Mouse (Mus musculus) neural tube, embryonic 10.5 days (tissue): ENCODE data around the gene Nrxn3.

Source experiments
- DNase-seq: peaks from one replicate; pipeline ENCODE4 v3.0.0-alpha.2; 2017; ENCODE audit warnings: low spot score; ENCODE audit errors: extremely low spot score

Nrxn3 gene

DNA sequence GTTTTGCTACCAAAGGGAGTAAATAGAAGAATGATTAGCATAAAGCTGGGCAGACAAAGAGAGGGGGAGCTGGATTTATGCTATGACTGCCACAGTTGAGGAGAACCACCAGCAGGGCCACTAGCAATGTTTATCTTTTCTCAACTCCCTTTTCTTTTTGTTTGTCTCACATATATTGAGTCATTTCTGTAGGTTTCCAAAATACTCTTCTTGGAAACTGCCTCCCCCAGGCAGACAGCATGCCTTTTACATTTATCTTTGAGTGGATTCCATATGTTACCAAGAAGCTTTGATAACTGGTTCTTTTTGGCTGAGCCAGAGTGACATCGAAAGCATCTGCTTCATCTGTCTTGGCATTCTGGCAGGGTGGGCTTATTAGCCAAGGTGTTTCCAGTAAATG is 587.5 kb downstream of the Nrxn3 start:
- no peak for DNase-seq

DNA sequence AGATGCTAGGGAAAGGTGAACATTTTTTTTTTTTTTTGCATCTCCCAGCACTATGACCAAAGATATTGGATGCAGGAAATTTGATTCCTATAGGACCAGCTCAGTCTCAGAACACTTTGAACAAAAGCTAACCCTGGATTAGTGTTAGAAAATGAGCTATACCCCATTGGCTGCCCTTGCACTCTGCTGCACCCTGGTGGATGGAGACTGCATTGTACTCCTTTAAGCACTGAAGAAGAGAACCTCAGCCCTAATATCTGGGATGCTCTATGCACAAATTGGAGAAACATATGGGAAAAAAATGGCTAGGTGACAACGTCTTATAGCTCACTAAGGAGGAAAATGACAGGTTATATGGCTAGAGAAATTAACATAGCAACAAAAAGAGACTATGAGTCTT is 589.9 kb downstream of the Nrxn3 start:
- no peak for DNase-seq

DNA sequence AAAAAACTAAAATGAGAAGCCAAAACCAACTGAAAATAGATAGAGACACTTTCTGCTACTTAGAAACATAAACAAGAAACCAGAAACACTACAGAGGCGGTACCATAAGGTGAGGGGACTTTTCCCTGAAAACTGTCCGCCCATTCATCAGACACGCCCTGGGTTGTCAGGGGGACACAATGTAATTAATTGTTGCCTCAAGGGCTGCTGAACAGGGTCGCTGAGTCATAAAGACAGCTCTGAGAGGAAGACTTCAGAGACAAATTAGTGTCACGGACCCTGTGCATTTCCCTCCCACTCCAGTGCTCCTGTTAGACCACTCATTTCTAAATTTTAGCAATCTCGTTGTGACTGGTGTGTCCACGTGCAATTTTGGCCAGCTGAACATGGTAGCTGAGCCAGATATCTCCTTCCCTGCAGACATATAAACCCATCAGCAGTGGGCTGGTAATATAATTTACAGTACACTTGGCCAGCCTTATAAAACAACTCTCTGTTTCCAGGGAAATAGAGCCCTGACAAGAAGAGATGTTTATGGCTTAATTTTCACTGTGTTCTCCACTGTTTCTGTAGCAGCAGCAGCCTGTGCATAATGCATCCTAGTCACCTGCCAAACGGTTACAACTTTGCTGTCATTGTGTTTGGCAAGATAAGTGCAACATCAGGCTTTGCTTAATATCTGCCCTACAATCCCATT is 603.3 kb downstream of the Nrxn3 start:
- DNase-seq, result no peak

DNA sequence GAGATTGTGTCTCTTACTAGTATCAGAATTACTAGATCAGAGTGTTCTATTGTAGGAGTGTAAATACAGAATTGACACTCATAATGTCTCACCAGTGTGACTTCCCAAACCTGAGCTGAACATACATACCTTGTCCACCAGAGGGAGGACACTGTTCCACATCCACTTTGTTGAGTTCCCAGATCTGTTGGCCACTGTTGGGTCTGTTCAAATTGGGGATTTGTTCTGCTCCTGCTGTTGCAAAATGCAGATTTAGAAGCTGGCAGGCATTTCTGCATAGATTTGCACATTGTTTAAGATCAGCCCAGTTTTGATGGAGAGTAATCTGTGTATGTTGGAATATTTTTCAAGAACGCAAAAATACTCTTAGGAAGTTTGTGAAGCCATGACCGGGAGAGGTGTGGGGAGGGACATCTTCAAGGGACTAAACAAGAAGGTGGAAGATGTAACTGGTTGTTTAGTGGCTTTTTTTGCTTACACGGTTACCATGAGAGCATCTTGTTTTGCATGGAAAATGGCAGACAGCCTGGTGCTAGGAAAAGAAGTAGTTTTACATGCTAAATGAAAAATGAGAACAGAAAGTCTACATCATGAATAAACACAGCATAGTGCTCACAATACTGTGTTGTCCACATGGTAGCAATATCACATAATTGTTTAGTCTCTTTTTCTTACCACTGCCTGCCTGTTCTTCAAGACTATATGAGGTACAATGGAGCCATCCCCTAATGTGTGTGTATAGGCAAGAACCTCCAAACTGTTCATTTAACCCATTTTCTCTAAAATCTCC is 609.0 kb downstream of the Nrxn3 start:
- DNase-seq, result no peak

DNA sequence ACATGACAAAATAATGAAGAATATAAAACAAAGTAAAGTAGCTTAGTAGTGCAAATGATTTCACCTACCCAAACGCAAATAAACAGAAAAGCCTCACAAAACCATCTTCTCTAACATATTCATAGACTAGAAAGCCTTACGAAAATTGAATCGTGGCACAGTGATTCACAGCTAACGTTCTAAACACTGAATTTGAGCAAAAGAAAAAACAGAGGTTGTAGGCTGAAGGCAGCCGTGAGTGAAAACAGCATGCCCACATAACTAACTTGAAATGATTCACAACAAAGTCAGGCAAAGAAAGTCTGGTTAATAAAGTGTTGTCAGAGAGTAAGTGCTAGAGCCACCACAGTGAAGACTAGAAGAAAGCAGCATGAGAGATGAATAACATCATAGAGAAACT is 610.8 kb downstream of the Nrxn3 start:
- DNase-seq, result no peak

DNA sequence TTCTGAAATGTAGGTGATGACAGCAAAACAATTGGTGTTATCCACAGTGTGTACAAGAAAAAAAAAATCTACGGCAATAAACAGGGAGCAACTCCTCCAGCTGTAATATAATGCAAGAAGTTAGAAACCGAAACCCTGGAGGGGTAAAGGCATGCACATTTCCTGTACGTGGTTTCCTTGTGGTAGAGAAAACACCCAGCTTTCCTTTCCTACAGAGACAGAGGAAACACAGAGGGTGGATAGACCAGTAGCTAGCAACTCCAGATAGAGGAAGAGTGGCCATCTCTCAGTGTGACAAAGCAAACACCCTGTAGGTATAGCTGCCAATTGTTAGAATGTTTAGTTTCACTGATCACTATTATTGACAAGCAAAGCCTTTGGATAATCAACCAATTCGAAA is 642.2 kb downstream of the Nrxn3 start:
- no peak for DNase-seq

DNA sequence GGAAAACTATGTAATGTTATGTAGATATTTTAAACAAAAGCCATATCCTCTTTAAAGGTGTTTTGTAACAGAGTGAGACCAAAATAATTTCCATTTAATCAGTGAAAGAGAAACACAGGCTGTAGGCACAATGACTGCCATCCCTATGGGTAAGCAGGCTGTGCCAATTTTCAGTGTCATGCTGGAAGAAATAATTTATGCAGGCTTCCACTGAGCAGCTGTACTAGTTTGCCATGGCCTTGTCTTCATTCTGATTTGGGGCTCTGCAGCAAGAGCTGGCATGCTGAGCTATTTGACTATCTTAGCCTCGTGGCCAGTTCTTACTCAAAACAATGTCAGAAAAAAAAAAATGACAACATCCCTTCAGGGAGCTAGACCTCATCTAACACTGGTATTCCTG is 647.3 kb downstream of the Nrxn3 start:
- DNase-seq, result no peak

DNA sequence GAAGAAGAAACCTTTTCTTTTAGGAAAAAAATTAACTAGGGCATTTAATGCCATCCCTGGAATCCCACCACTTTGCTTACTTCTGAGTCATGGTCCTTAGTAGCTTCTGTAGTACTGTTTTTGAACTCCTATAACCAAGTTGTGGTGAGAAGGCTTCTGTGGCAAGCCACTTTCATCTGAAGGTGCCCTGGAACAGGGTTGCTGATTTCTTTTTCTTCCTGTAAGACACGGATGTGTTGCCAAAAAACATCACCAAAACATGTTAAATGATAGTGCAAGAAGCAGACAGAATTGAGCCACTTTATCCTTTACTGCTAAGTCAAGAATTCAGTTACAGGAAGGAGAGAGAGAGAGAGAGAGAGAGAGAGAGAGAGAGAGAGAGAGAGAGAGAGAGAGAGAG is 653.9 kb downstream of the Nrxn3 start:
- no peak for DNase-seq

DNA sequence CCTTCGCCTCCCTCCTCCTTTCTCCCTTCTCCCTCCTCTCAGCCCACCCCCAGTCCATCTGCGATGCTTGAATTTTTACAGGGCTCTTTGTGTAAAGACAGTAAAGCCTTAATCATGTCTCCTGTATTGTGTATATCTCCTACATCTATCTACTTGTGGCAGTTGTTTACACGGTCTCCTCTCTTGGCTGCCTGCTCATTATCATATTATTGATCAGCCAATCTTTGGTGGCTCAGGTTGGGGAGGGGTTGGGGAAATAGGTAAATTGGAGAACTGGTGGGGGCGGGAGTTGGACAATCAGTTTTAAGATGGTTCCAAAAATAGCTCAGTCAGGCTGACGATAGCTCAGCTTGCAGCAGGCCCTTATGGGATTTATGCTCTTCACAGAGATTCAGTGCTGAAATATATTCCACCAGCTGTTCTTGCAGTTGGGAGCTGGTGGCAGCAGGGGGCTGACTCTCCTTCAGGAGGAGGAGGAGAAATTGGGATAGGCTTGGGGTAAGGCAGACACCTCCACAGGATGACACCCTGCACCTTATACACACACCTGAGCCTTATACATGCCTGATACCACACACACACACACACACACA is 654.5 kb downstream of the Nrxn3 start:
- DNase-seq, result no peak

DNA sequence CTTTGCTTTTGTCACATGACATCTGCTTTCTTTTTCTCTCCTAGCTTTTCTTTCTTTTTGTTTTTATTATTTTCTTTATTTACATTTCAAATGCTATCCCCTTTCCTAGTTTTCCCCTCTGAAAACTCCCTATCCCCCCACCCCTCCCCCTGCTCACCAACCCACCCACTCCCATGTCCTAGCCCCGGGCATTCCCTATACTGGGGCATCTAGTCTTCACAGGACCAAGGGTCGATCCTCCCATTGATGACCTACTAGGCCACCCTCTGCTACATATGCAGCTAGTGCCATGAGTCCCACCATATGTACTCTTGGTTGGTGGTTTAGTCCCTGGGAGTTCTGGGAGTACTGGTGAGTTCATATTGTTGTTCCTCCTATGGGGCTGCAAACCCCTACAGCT is 655.0 kb downstream of the Nrxn3 start:
- DNase-seq, result no peak

DNA sequence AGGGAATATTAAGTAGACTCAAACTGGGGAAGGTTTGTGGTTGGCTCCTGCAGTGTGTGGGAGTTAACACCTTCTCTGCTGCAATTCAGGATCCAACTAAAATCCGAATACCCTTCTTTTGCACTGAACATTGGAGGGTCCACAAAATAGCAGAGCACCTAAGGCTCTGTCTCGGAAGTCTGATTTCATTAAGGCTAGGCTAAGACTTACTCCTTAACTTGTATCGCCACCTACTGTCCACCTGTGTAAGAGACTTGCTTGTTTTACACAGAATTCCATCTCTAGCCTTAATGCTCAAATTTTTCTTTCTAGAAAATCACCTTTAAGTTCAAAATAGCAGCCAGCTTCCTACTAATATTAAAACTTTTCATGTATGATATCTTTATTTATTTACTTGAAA is 660.6 kb downstream of the Nrxn3 start:
- no peak for DNase-seq

DNA sequence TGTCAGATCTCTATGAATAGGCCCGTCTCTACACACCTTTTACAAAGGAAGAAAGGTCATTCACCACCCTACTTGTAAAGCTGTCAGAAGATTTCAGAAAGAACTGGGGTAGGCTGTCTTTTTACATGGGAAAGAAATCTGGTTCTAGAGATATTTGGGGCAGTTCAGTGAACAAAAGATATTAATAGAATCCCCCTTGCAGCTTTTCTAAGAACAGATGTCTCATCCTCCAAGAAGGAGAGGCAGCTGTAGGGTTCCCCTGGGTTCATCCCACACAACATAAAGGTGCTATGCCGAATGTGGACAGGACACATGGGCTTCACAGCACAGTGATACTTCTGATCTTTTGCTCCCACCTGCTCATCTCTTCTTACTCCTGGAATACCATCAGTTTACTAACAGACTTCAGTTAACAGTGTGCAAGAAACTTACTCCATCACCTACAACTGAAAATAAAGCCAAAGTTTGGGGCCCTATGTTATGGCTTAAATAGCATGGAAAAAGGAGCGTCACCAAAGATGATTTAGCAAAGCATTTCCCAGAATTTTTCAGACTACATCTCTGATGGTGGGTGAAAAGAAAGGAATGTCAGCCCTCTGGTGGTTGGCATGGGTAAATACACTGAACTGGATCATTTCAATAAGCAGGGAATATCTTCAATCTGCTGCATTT is 672.6 kb downstream of the Nrxn3 start:
- peak; percentile 12 for DNase-seq

DNA sequence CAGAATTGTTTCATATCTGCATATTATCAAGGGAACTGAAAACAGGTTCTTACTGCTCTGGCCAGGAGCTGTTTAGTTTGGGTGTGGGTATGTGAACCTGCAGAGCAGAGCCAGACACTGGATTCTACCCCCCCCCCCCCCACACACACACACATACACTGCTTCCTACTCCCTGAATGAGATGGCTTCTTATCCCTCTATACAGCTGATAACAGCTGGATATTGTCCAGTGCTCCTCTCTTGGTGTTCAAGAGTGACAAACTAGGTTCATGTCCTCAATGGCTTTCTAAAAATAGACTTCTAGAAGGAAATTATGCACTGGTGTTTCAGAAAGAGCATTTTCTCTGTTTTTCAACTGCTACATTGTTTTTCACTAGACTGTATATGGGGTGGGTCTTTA is 713.8 kb downstream of the Nrxn3 start:
- no peak for DNase-seq

DNA sequence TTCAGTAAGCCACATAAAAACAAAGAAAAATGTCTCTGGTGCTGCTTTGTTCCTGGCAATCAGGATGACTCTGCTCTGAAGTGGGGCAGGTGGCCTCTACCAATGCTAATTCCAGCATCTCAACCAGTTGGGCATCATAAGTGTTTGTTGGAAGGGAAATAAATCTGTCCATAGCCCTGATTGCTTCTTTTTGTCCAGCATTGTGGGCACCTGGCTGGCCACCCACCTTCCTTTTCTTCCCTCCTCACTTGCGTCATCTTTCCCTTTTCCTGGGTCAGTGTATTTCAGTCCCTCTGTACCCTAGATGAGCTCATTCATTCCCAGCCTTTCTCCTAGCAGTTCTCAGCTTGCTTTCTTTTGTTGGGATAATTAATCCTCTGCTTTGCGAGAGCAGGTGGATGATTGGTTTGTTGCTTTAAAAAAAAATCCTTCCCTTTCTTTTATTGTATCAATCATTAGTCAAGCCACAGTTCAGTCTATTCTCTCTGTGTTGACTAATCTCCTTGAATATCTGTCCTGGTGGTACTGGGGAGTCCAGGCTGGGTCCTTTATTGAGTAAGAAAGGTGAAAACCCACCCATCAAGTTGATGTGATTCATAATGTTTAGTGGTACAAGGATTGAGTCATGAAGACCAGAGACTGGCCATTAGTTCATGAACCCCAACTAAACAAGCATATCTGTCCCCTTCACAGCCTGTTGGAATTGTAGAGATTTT is 719.8 kb downstream of the Nrxn3 start:
- no peak for DNase-seq

DNA sequence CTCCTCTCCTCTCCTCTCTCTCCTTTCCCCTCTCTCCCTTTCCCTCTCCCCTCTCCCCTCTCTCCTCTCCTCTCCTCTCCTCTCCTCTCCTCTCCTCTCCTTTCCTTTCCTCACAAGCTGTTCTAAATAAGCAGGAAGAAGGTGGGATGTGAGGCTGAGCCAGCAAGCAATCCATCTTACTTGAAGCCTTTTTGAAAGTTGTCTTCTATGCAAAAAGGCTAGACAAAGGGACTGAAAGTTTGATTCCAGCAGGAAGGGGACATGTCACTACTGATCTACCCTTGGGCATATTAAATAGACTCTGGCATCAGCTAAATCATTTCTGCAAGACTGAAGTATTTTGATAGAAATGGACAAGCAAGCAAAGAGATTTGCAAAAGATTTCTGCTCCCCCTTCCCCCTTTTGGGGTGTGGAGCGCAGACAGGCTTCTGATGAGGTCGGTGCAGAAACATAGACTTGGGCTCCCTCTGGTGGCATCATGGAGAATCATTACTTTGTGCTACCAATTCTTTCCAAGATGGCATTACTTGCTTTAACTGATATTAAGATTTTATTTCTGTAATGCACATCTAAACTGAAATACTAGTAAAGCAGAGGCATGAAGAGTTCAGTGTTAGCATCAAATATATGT is 728.1 kb downstream of the Nrxn3 start:
- DNase-seq, result peak; percentile 29

DNA sequence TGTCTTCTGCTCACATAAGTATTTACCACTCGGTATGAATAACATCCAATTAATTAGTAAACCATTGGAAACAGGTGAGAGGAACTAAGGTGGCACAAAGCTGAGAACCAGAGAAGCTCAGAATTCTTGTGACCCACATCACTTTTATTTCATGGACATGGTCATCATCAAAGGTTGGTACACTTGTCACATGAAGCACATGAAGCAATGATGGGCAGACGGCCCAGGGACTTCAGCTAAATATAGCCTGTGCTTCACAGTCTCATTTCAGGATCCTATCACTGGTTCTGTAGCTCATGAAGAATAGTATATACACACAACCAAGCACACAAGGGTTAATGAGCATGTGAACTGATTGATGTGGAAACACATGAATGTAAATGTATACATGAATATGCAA is 747.5 kb downstream of the Nrxn3 start:
- no peak for DNase-seq

DNA sequence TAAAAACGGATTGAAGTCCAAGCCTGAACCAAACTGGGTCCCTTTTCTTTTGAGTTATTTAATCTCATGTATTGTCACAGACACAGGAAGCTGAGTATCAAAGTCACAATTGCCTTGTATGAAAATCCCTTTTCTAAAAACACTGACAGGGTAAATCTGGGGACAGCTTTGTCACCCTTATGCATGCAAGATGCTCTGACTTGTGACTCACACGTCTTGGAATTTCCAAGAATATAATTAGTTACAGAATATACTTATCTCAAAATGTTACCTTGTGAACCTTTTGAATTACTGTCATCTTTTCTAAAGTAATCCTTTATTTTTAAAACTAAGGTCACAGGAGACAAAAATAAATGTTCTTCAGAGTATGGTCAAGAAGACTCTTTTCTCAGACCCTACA is 748.6 kb downstream of the Nrxn3 start:
- no peak for DNase-seq

DNA sequence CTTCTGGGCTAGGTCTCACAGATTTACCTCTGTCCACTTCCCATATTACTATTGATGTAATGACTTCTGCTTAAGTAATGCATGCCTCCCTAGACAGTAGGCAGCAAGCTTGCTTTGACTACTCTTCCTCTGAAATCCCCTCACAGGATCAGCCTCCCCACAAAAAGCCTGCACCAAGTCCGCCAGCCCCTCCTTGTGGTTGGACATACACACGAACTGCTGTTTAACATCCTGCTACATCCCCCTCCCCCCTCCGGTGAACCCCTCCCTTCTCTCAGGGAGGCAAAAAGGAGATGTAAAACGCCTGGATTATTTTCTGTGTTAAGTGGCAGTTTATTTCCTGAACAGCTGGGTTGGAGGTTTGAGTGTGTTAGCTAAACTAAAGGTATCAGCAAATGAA is 749.2 kb downstream of the Nrxn3 start:
- DNase-seq, result no peak

DNA sequence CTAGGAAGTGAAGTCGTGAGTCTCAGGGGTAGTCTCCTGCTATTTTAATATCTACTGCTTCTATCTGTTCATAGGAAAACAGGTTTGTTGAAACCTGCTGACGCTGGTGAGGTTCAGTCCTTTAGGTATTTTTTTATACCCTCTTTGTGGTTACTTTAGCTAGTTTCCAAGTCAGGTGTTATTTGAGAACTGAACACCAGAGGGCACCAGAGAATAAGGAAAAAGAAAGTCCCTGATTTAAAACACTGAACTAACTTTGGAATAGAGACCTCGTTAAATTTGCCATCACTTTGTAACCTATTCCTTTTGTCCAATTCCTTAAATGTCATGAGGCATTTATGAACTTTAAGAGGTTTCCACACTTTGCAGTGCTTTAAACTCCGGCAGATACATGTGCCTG is 756.4 kb downstream of the Nrxn3 start:
- DNase-seq, result no peak

DNA sequence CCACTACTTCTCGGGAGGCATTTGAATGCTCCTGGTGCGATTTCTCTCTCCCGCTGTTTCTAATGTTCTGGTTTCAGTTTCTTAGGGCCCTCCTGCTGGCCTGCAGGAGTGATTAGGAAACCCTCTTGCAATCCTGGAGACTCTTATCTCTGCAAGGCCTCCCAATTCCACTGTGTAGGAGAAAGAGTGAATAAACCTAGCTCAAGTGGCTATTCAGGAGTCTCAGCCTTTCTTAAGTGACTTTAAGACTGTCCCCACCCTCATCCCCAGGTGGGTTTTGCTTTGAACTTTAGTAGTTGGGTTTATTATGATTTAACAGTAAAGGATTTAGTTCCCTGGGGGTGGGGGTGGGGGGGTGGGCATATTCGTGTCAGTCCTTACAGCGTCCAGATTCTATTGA is 759.5 kb downstream of the Nrxn3 start:
- no peak for DNase-seq

DNA sequence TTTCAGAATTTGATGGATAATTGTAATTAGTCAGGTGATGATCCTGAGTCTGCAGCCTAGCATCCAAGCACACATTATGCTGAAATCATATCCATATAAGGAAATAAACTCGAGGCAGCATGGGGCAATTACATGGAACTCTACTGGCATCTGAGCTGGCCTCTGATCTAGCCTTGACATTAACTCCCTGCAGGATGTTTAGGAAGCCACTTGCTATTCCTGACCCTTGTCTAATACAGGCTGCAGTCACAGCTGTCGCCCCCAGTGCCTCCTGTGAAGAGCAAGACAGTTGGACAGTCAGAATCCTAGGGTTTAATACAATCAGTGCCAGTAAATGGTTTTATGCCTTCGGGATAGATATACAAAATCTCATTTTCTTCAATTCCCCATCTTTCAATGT is 781.4 kb downstream of the Nrxn3 start:
- DNase-seq, result no peak
